Mouse (Mus musculus): Measurements from ENCODE around the gene Gabpb2.

DNA sequence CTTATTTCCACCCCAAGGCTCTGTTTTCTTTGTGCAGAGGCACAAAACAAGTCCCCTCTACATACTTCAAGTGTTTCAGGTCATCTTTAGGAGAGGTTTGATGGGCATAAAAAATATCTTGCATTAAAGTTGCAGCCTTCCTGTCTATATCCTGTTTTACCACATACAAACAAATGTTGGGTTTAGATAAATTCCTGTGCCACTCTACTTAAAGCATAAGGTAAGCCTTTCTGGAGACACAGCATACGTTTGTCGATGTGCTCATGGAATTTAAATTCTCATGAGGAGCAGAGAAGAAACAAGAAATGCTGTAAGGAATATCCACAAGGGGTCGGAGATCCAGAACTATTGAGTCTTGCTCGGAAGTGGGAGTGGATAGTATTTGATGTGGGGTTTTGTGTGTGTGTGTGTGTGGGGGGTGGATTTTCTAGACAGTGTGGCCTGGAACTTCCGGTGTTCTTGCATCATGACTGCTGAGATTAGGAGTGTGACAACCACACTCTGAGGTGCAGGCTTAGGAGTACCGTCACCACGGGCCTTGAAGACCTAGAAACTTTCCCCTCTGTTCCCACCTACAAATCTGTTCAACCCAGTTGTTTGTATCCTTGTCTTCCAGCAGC, 82.2 kb downstream of the Gabpb2 start:
- TF ChIP-seq CTCF (IDR thresholded peaks at IDR 0.05; ENCODE audit: low read depth) (no peak), EP300 (IDR thresholded peaks at IDR 0.05; ENCODE audit: low read depth) (no peak)
